Mouse (Mus musculus) forebrain, embryonic 12.5 days (tissue): ENCODE measurements around the gene Lin54. TPM values are rescaled to one million over a fixed set of nuclear protein-coding genes. Genes with fewer than 3 reads are reported as not detected.
"Not testable (repeated sequence)": the region's sequence is repeated elsewhere in the genome, so short reads cannot be mapped to it uniquely, and the experiment has no call there.

ENCODE experiments used
- ATAC-seq: fragments of 200-750 bp; cut with Nextera tagmentation; 2 replicates; pipeline ENCODE4 v1.8.0; 2017; ENCODE audit warnings: moderate TSS enrichment; ENCODE audit not compliant: low FRiP score
- H3K27ac ChIP-seq: fragments of 300-500 bp; sonication (generic); 2 replicates; pipeline ENCODE4 v1.5.1; 2016; ENCODE audit warnings: mild to moderate bottlenecking
- H3K27me3 ChIP-seq: fragments of 300-500 bp; sonication (generic); 2 replicates; pipeline ENCODE4 v1.6.1; 2016; ENCODE audit warnings: mild to moderate bottlenecking
- H3K36me3 ChIP-seq: fragments of 300-500 bp; sonication (generic); replicated peaks from 2 replicates; pipeline ENCODE4 v1.6.1; 2016; ENCODE audit warnings: mild to moderate bottlenecking
- H3K4me1 ChIP-seq: fragments of 300-500 bp; sonication (generic); 2 replicates; pipeline ENCODE4 v1.6.1; 2016
- H3K4me2 ChIP-seq: fragments of 300-500 bp; sonication (generic); 2 replicates; pipeline ENCODE4 v1.6.1; 2016; ENCODE audit warnings: mild to moderate bottlenecking, moderate library complexity
- H3K4me3 ChIP-seq: fragments of 300-500 bp; sonication (generic); replicated peaks from 2 replicates; pipeline ENCODE4 v1.5.1; 2016; ENCODE audit warnings: mild to moderate bottlenecking
- H3K9ac ChIP-seq: fragments of 300-500 bp; sonication (generic); 2 replicates; pipeline ENCODE4 v1.6.1; 2016; ENCODE audit warnings: mild to moderate bottlenecking
- H3K9me3 ChIP-seq: fragments of 300-500 bp; sonication (generic); 2 replicates; pipeline ENCODE4 v1.6.1; 2016
- WGBS: fragments of 180-500 bp; shearing (Covaris S2); methylation state at CpG from one replicate; pipeline ENCODE4 v1.1.7; 2016; 5-methylcytosine and 5-hydroxymethylcytosine counted together
- polyA plus RNA-seq: library from polyadenylated mRNA; unstranded; fragments of >200 nt; fragmentation: Nextera tagmentation; extraction: Ambion mirVana; gene quantifications from 2 replicates; pipeline ENCODE4 v1.2.1, GENCODE M21; 2016

Gene Lin54
- polyA plus RNA-seq, 1 experiment from 2014 or later = 17.6 TPM

- ATAC-seq = peak; percentile 100
- no peaks in the 10 kb centered on the region for H3K9me3 ChIP-seq
- WGBS = under 1% methylated on average over 53 of the region's 53 CpGs
- H3K4me3 ChIP-seq = peak overlapping the region; percentile 77
- H3K9ac ChIP-seq = peak overlapping the region; percentile 90
- H3K4me1 ChIP-seq = peaks cover 47% of the 10 kb centered on the region
- H3K27me3 ChIP-seq = no peaks in the 10 kb centered on the region
- peak overlapping the region; percentile 93 for H3K27ac ChIP-seq
- peaks cover 34% of the 10 kb centered on the region for H3K36me3 ChIP-seq
- peak overlapping the region; percentile 82 for H3K4me2 ChIP-seq
Observed at GRCm38 (mm10) chr5:100429344-100430075, 70.9 kb downstream of the Lin54 start.

- H3K36me3 ChIP-seq = peaks cover 41% of the 10 kb centered on the region
- peak overlapping the region; percentile 93 for H3K27ac ChIP-seq
- H3K4me2 ChIP-seq = peak overlapping the region; percentile 82
- peak overlapping the region; percentile 90 for H3K9ac ChIP-seq
- no peaks in the 10 kb centered on the region for H3K27me3 ChIP-seq
- H3K4me1 ChIP-seq = peaks cover 53% of the 10 kb centered on the region
- ATAC-seq = peak; percentile 47
- no peaks in the 10 kb centered on the region for H3K9me3 ChIP-seq
- under 1% methylated on average over 20 of the region's 20 CpGs for WGBS
- peak overlapping the region; percentile 77 for H3K4me3 ChIP-seq
Observed at GRCm38 (mm10) chr5:100428734-100429343, 71.6 kb downstream of the Lin54 start.

GRCm38 (mm10) chr5:100428031-100428733 is 72.3 kb downstream of the Lin54 start:
- Histone ChIP-seq H3K27me3 (no peaks in the 10 kb centered on the region), H3K9me3 (no peaks in the 10 kb centered on the region), H3K4me2 (peak overlapping the region; percentile 82), H3K36me3 (peaks cover 47% of the 10 kb centered on the region), H3K4me3 (peak overlapping the region; percentile 77), H3K27ac (no peak overlapping the region), H3K9ac (peak overlapping the region; percentile 90), H3K4me1 (peaks cover 59% of the 10 kb centered on the region)
- 16% methylated on average over 5 of the region's 5 CpGs for WGBS
- no peak for ATAC-seq

- no peaks in the 10 kb centered on the region for H3K9me3 ChIP-seq
- H3K4me2 ChIP-seq = peak overlapping the region; percentile 82
- H3K36me3 ChIP-seq = peaks cover 56% of the 10 kb centered on the region
- peak overlapping the region; percentile 90 for H3K9ac ChIP-seq
- no peak for ATAC-seq
- 66% methylated on average over 9 of the region's 9 CpGs for WGBS
- peak overlapping the region; percentile 77 for H3K4me3 ChIP-seq
- peaks cover 66% of the 10 kb centered on the region for H3K4me1 ChIP-seq
- H3K27me3 ChIP-seq = no peaks in the 10 kb centered on the region
- peak overlapping the region; percentile 21; the same call in 1 of the 2 replicates for H3K27ac ChIP-seq
Observed at GRCm38 (mm10) chr5:100427276-100427675, 73.2 kb downstream of the Lin54 start.

GRCm38 (mm10) chr5:100425823-100426222 is 74.6 kb downstream of the Lin54 start:
- not testable (repeated sequence) for H3K9ac ChIP-seq, ATAC-seq, H3K9me3 ChIP-seq, H3K27me3 ChIP-seq, H3K27ac ChIP-seq, H3K4me3 ChIP-seq
- 91% methylated on average over 2 of the region's 2 CpGs for WGBS
- Histone ChIP-seq H3K36me3 (peaks cover 69% of the 10 kb centered on the region), H3K4me2 (peak overlapping the region; percentile 82; the same call in 1 of the 2 replicates), H3K4me1 (peaks cover 66% of the 10 kb centered on the region)

- 83% methylated on average over 3 of the region's 3 CpGs for WGBS
- Histone ChIP-seq H3K9me3 (no peaks in the 10 kb centered on the region), H3K4me3 (no peak overlapping the region), H3K27ac (no peak overlapping the region), H3K36me3 (peaks cover 83% of the 10 kb centered on the region), H3K27me3 (no peaks in the 10 kb centered on the region), H3K9ac (no peak overlapping the region), H3K4me2 (peak overlapping the region; percentile 19), H3K4me1 (peaks cover 56% of the 10 kb centered on the region)
- no peak for ATAC-seq
Observed at GRCm38 (mm10) chr5:100424252-100424651, 76.2 kb downstream of the Lin54 start.

- no peak overlapping the region for H3K9ac ChIP-seq
- ATAC-seq = no peak
- H3K4me2 ChIP-seq = peak overlapping the region; percentile 19; the same call in 1 of the 2 replicates
Observed at GRCm38 (mm10) chr5:100423626-100424025, 76.8 kb downstream of the Lin54 start.

GRCm38 (mm10) chr5:100418861-100419260 is 81.6 kb downstream of the Lin54 start:
- Histone ChIP-seq H3K27me3 (no peaks in the 10 kb centered on the region), H3K4me3 (no peak overlapping the region), H3K27ac (0 out of 2 replicates have a peak overlapping the region, but pooled peaks have one; percentile 19), H3K4me2 (no peak overlapping the region), H3K36me3 (peaks cover 52% of the 10 kb centered on the region), H3K9me3 (no peaks in the 10 kb centered on the region), H3K9ac (no peak overlapping the region), H3K4me1 (peaks cover 27% of the 10 kb centered on the region)
- no peak for ATAC-seq
- WGBS = 71% methylated on average over 4 of the region's 4 CpGs

More at GRCm38 (mm10) chr5:100423626-100424025, 76.8 kb downstream of the Lin54 start:
- Histone ChIP-seq H3K36me3 (peaks cover 90% of the 10 kb centered on the region), H3K27me3 (no peaks in the 10 kb centered on the region), H3K27ac (no peak overlapping the region), H3K4me3 (no peak overlapping the region), H3K4me1 (peaks cover 56% of the 10 kb centered on the region), H3K9me3 (no peaks in the 10 kb centered on the region)
- WGBS = 81% methylated on average over 7 of the region's 7 CpGs

GRCm38 (mm10) chr5:100418077-100418476 is 82.4 kb downstream of the Lin54 start:
- no peak for ATAC-seq
- no peaks in the 10 kb centered on the region for H3K27me3 ChIP-seq
- peaks cover 45% of the 10 kb centered on the region for H3K36me3 ChIP-seq
- H3K4me2 ChIP-seq = no peak overlapping the region
- 88% methylated on average over 2 of the region's 2 CpGs for WGBS
- no peak overlapping the region for H3K27ac ChIP-seq
- no peak overlapping the region for H3K4me3 ChIP-seq
- H3K4me1 ChIP-seq = peaks cover 19% of the 10 kb centered on the region
- no peak overlapping the region for H3K9ac ChIP-seq
- no peaks in the 10 kb centered on the region for H3K9me3 ChIP-seq

- ATAC-seq = peak; percentile 97
- Histone ChIP-seq H3K36me3 (peaks cover 25% of the 10 kb centered on the region), H3K4me1 (peaks cover 13% of the 10 kb centered on the region), H3K4me2 (peak within 1 kb of the TSS; percentile 65), H3K9ac (peak within 1 kb of the TSS; percentile 75), H3K4me3 (peak within 1 kb of the TSS; percentile 89), H3K27ac (peak within 1 kb of the TSS; percentile 91), H3K27me3 (no peaks in the 10 kb centered on the region), H3K9me3 (no peaks in the 10 kb centered on the region)
- under 1% methylated on average over 77 of the region's 82 CpGs for WGBS
Observed at GRCm38 (mm10) chr5:100415761-100416590, 84.5 kb downstream of the Lin54 start, which contains the start of gene Sec31a. Sec31a (minus strand) TSS chr5:100416234.

- H3K4me2 ChIP-seq = peak overlapping the region; percentile 65
- H3K4me3 ChIP-seq = peak overlapping the region; percentile 89; the same call in 1 of the 2 replicates
- peaks cover 13% of the 10 kb centered on the region for H3K4me1 ChIP-seq
- no peaks in the 10 kb centered on the region for H3K9me3 ChIP-seq
- no peak overlapping the region for H3K27ac ChIP-seq
- H3K27me3 ChIP-seq = no peaks in the 10 kb centered on the region
- H3K9ac ChIP-seq = 0 out of 2 replicates have a peak overlapping the region, but pooled peaks have one; percentile 7
- whole genome bisulfite sequencing = 81% methylated on average over 11 of the region's 11 CpGs
- ATAC-seq = no peak
- H3K36me3 ChIP-seq = peaks cover 13% of the 10 kb centered on the region
Observed at GRCm38 (mm10) chr5:100414474-100415196, 85.8 kb downstream of the Lin54 start.
